Comparison of ENCODE assay signal across 10 mouse cellular contexts in genomic region chr2:30702711-30703110, GRCm38 (mm10).
DNase-seq lines count a peak whose midpoint lies in the region; ATAC-seq lines count a peak whose summit lies in the region.
"Had no signal": no experiment of that assay in that cellular context is flagged by ENCODE, and none has a peak within 500 bp of the region (broad histone marks: within the 10 kb centered on the region; RNA-seq: fewer than 3 reads in every experiment).

No protein-coding gene starts in this region.

- no peak overlapping the region for H3K4me3 ChIP-seq in heart, embryonic 13.5 days
- H3K4me3 ChIP-seq in embryonic facial prominence, embryonic 10.5 days = no peak overlapping the region
- no peak overlapping the region for H3K4me3 ChIP-seq in heart, embryonic 15.5 days
- peak overlapping the region; percentile 20; the same call in 1 of the 2 replicates for H3K4me3 ChIP-seq in midbrain, embryonic 10.5 days
- H3K4me3 ChIP-seq: myocyte had no signal

- DNase-seq in heart, postnatal 4 days = no peak
- DNase-seq in embryonic facial prominence, embryonic 10.5 days (ENCODE audit: low spot score) = no peak
- DNase-seq in midbrain, embryonic 10.5 days (ENCODE audit: low spot score) = peak; percentile 59
- DNase-seq in cerebellum, postnatal 4 days (ENCODE audit: low spot score in 2 of 2) = no peak
- DNase-seq in cerebellum, postnatal 36 days = no peak
- DNase-seq: layer of hippocampus, postnatal 36 days had no signal

- WGBS in heart, embryonic 13.5 days = 16% methylated on average over 7 of the region's 7 CpGs
- 24% methylated on average over 7 of the region's 7 CpGs for WGBS in embryonic facial prominence, embryonic 10.5 days
- WGBS in heart, embryonic 15.5 days = 24% methylated on average over 7 of the region's 7 CpGs
- WGBS in midbrain, embryonic 10.5 days = 17% methylated on average over 7 of the region's 7 CpGs

- no peak overlapping the region for H3K4me2 ChIP-seq in heart, embryonic 13.5 days
- H3K4me2 ChIP-seq in heart, embryonic 15.5 days = no peak overlapping the region

- peaks cover 4% of the 10 kb centered on the region; the same call in 1 of the 2 replicates for H3K9me3 ChIP-seq in heart, embryonic 13.5 days
- H3K9me3 ChIP-seq in embryonic facial prominence, embryonic 10.5 days = peaks cover 7% of the 10 kb centered on the region; the same call in 1 of the 2 replicates
- no peaks in the 10 kb centered on the region for H3K9me3 ChIP-seq in heart, embryonic 15.5 days (replicated peaks)
- peaks cover 9% of the 10 kb centered on the region for H3K9me3 ChIP-seq in midbrain, embryonic 10.5 days (replicated peaks)

- peak overlapping the region; percentile 56 for H3K9ac ChIP-seq in heart, embryonic 13.5 days
- no peak overlapping the region for H3K9ac ChIP-seq in heart, embryonic 15.5 days

- H3K27me3 ChIP-seq in heart, embryonic 13.5 days (replicated peaks) = no peaks in the 10 kb centered on the region
- no peaks in the 10 kb centered on the region for H3K27me3 ChIP-seq in embryonic facial prominence, embryonic 10.5 days (replicated peaks; ENCODE audit: low read depth, poor library complexity, severe bottlenecking)
- no peaks in the 10 kb centered on the region for H3K27me3 ChIP-seq in heart, embryonic 15.5 days
- no peaks in the 10 kb centered on the region for H3K27me3 ChIP-seq in midbrain, embryonic 10.5 days (ENCODE audit: low read depth, poor library complexity, severe bottlenecking)

- H3K4me1 ChIP-seq in heart, embryonic 13.5 days = peaks cover 61% of the 10 kb centered on the region
- peaks cover 56% of the 10 kb centered on the region for H3K4me1 ChIP-seq in embryonic facial prominence, embryonic 10.5 days
- H3K4me1 ChIP-seq in heart, embryonic 15.5 days (replicated peaks) = peaks cover 46% of the 10 kb centered on the region
- peaks cover 79% of the 10 kb centered on the region for H3K4me1 ChIP-seq in midbrain, embryonic 10.5 days

- ATAC-seq in heart, embryonic 13.5 days (ENCODE audit: extremely low read depth, insufficient number of reproducible peaks, low FRiP score, low TSS enrichment) = no peak
- ATAC-seq in heart, embryonic 15.5 days (replicated peaks; ENCODE audit: insufficient number of reproducible peaks, insufficient read depth, low FRiP score, low read depth) = no peak
- no peak for ATAC-seq in activated CD4-positive, CD25-positive, alpha-beta regulatory T cell, adult 4 months

- H3K36me3 ChIP-seq in heart, embryonic 13.5 days = no peaks in the 10 kb centered on the region
- H3K36me3 ChIP-seq in embryonic facial prominence, embryonic 10.5 days (replicated peaks) = 0 out of 2 replicates have a peak, but pooled peaks cover 4% of the 10 kb centered on the region
- no peaks in the 10 kb centered on the region for H3K36me3 ChIP-seq in heart, embryonic 15.5 days
- peaks cover 7% of the 10 kb centered on the region; the same call in 1 of the 2 replicates for H3K36me3 ChIP-seq in midbrain, embryonic 10.5 days

- peak overlapping the region; percentile 68 for H3K27ac ChIP-seq in heart, embryonic 13.5 days (replicated peaks)
- H3K27ac ChIP-seq in embryonic facial prominence, embryonic 10.5 days (replicated peaks) = peak overlapping the region; percentile 76
- peak overlapping the region; percentile 55 for H3K27ac ChIP-seq in heart, embryonic 15.5 days
- H3K27ac ChIP-seq in midbrain, embryonic 10.5 days (replicated peaks) = peak overlapping the region; percentile 82
